Mouse (Mus musculus): ENCODE results near the gene Inhbb.

Gene Inhbb

DNA sequence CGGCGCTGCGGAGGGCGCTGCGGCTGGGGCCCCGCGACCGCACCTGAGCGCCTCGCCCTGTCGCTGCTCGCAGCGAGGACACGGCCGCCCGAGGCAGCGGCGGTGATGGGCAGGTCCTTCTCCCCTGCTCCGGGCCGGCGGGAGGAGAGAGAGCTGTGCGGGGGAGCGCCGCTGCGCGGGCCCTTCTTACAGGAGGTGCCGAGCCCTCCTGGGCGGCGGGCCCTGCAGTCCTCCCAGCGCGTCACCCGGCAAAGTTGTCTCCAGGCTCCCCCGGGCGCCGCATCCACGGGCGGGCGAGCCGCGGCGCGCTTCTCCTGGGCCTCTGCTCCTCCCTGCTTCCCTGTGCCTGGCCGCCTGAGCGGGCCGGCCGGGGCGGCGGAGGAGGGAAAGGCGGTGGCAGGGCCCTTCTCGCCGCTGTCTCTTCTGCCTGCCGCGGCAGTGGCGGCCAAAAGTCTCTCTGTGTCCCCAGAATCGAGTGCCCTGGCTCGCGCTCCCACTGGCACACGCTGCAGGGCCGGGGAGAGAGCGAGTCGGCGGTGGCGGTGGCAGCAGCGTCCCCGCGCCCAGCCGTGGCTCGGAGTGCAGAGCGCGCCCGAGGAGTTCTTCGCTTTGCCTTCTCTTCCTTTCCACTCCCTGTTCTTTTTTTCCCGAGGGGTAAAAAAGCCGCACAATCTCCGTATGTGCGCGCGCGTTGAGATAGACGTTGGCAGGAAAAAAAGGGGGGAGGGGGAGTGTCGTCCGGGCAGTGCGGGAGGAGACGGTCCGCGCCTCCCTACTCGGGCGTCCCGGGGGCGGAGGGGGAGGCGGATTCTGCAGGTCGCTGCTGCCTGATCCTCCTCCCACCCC is at the start of gene Inhbb:
Gene Inhbb, minus strand, starts transcription at position 673 of the 846 bp plus-strand sequence.
- DNase-seq: peak; percentile 18 to 45

DNA sequence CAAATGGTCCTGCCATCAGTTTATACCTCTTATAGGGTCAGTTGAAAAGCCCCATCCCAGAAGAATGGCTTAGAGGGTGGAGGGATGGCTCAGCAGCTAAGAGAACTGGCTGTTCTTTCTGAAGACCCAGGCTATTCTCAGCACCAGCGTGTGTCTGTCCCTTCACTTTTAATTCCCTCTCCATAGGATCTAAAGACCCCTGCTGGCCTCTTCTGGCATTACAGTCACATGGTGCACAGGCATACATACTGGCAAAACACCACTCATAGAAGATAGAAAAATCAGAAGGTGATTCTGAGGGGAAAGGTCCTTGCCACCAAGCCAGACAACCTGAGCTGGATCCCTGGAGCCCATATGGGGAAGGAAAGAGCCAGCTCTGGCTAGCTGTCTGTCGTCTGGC is 41.3 kb upstream of the Inhbb start:
- peak; percentile 55 to 84 for DNase-seq

GRCm38 (mm10) chr1:119460062-119460461 is 38.0 kb upstream of the Inhbb start:
- no peak for DNase-seq

GRCm38 (mm10) chr1:119457993-119458605 is 36.1 kb upstream of the Inhbb start:
- DNase-seq: peak; percentile 64 to 76

DNA sequence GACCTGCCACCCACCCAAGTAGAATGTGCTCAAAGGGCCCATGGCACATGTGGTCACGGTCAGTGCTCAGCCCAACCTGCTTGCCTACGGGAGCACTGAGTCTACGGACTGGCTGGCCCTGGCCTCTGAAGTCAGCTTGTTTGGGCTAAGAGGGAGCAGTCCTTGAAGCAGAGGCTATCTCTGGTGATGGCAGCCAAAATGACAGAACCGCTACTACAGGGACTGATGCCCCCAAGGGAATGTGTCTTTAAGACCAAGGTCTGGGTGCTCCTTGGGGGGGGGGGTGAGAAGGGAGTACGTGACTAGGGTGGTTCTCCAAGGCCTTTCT is 35.4 kb upstream of the Inhbb start:
- peak in 1 of 2 experiments; percentile 44 for DNase-seq

DNA sequence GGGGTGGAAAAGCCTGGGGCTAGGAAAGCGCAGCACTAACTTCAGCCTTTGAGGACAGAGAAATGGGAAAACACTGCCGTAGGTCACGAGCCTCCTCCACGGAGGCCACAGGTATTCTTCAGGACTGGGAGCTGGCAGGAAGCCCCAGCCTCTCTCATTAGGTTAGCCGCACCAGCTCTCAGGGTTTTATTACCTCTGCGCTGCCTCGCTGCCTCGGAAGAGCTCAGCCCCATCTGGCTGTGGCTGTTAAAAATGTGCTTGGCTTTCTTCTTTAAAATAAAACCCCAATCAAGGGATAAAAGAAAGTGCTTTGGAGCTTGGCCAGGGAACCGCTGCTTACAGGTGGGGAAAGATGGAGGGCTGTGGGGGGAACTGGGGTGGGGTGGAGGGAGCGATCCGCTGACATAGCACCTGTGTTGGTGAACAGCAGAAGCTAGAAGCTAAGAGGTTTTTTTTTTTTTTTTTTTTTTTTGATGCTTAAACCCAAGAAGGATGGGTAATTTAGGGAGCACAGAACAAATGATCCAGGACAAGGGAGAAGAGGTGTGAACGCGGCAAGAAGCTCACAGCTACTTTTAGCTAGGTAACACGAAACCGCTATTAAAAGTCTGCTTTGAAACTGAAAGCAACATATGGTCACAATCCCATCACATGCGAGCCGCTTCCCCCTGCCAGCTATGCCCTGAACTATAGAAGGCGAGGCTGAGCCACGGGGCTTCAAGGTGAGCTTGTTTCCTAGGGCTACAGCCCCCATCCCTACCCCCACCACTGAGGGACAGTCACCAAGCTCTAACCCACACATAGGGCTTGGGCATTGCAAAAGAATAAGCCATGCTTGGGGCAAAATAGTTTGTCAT is 34.9 kb upstream of the Inhbb start:
- peak; percentile 48 to 63 for DNase-seq

GRCm38 (mm10) chr1:119453731-119454130 is 31.7 kb upstream of the Inhbb start:
- DNase-seq: peak in 1 of 2 experiments; percentile 12

DNA sequence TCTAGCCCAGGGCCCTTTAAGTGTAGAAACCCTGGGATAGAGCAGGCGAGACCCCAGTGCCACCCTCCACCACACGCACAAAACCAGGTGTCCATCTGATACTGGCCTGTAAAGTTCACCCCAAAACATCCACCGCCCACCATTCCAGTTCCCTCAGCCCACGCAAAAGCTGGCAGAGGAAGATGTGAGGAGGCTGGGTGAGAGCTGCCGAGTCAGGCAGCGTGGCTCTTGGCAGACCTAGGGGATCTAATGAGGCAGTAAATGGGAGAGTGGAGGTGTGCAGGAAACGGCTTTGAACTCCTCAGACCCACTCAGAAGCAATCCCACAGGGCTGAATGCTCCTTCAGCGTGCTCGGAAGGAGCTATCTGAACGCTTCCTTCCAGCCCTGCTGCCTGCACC is 29.4 kb upstream of the Inhbb start:
- no peak for DNase-seq

DNA sequence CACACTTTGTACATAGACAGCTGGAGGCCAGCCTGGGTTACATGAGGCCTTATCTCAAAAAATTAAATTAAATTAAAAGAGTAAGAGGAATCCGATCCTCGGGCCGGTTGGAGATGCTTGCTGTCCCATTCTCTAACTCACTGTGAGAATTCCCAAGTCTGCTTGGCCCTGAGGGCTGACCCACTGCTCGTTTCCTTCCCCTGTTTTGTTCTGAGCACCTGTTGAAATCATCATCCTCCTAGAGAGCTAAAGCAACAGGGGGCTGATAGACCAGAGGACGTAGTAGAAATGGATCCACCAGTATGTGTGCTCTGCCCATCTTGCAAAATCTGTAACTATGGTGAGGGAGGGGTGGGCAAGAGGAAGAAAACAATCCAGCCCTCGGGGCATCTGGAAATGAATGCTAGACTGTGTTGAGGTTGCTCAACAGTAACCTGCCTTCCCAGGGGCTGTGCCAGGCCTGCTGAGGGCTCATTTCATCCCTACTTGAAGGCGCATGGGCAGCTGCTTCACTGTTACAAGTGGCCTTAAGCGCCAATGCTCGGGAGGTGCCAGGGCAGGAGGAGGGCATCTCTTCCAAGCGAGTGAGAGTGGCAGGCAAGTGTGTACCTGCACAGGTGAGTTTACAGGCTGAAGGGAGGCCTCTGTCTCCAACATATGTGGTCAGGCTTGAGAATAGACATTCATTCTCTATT is 28.8 kb upstream of the Inhbb start:
- no peak for DNase-seq

DNA sequence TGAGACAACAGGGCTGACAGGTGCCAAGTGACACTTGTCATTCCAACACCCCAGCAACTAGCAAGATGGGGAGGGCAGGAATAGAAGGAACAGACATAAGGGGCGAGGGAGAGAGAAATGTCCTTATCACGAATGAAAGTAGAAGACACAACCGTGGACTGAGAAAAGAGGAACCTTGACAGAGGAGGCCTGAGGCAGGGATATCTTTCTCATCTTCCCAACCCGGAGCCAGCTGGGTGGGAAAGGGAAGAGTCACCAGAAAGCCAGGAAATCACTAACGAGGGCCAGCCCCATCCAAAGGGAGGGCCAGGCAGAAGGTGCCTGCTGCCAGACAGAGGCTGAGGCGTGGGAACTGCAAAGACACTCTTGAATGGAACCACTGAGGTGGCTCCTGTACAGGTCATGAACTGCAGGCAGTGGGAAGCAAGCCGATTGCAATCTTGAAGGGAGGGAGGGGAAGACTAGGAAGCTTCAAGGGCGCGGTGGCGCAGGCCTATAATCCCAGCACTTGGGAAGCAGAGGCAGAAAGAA is 24.8 kb upstream of the Inhbb start:
- no peak for DNase-seq

- no peak for DNase-seq
Measured at GRCm38 (mm10) chr1:119443591-119444350, 21.7 kb upstream of the Inhbb start.

DNA sequence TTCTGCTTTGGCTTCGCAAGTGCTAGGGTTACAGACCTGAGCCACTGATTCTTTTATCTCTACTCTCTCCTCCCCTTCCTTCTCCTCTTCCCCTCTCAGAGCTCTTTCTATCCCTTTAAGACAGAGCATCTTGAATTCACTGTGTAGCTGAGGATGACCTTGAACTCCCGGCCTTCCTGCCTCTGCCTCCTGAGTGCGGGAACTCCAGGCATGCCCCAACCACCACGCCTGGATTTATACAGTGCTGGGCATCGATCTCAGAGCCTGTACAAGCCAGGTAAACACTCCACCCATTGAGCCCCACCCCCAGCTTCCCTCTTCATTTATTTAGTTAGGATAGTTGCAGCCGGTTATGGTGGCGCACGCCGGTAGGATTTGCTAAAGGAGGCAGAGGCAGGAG is 20.9 kb upstream of the Inhbb start:
- no peak for DNase-seq

GRCm38 (mm10) chr1:119438105-119438637 is 16.1 kb upstream of the Inhbb start:
- DNase-seq: no peak

GRCm38 (mm10) chr1:119437401-119437800 is 15.4 kb upstream of the Inhbb start:
- DNase-seq: no peak

DNA sequence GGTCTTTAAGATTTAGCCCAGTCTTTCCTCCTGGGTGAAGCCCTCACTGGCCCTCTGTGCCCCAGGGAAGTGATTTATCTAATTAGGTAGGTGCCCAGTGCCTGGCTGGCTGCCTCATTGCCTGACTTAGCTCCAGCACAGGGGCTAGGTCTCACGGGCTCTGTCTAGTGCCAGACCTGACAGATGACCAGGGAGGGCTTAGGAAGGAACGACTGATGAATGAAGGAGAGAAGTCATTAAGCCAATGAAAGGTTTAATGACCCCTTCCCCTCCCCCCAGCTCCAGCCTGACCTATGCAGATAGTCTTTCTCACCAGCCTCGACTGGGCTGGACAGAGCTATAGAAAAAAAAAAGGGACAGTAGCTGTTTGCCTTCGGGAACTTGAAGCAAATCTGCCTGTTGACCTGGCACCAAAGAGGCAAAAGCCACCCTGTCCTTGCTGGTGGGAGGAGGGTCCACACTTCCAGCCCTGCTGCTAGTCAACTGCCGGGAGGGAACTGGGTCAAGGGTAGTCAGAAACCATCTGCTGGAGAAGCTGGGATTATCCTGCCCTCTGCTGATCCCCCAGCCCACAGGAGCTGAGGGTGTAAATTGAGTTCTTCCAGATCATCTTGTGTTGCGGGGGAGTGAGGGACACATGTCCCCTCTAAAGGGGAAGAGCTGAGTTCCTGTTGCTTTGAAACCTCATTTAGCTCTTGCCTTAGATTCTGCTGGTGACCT is 2.3 kb upstream of the Inhbb start:
- DNase-seq: peak in 1 of 2 experiments; percentile 22

DNA sequence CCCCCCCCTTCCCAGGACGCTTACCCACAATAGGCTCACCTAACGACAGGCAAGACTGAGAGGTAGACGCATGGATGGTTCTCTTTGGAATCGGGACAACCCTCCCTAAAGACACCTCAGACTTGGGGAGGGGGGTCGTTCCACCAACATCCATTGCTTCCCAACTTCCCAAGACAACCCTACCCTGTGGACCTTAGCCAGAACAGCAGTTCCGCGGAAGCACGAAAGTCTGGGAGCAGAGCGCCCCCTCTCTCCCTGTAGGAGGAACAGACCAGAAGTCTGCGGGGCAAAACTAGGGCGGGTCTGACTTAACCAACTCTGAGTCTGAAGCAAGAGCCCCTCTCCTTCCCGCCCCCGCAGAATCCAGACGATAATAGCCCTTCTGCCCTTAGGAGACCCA is 1.5 kb upstream of the Inhbb start:
- DNase-seq: peak; percentile 61

- DNase-seq: peak in 1 of 2 experiments; percentile 24
Measured at GRCm38 (mm10) chr1:119422460-119423015, 490 bp upstream of the Inhbb start.

- peak; percentile 11 to 48 for DNase-seq
Measured at GRCm38 (mm10) chr1:119420984-119421575, 968 bp downstream of the Inhbb start.

DNA sequence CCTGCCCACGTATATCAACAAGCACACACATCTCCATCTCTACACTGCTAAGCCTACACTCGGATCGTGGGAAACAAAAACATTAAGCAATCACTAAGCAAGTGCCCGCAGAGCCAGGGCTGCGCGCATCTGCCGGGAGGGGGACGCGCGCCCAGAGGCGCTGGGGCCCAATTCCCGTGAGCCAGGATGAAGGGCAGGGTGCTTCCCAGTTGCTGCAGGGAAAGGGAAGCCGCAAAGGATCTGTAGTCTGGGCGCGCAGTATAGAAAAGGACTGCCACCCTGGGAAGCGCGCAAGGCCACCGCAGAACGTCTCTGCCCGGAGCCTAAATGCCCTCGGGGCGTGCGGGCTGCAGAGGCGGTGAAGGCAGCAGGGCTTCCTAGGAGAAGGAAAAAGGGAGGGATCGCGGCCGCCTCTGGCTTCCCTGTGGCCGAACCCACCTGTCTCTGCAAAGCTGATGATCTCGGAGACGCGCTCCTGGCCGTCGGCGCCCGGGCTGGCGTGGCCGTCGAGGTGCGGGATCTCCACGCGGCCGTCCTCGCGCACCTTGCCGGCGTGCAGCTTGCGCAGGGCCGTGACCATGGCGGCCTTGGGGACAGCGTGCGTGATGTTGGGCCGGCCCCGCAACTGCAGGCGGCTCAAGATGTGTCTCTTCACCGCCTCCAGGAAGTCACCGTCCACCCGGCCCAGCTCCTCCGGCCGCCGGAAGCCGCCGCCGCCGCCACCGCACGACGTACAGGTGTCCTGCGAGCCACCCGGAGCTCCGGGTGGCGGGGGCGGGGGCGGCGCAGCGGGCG is 1.7 kb downstream of the Inhbb start:
- DNase-seq: no peak
